Comparison of ENCODE assay signal across 9 mouse cellular contexts in genomic region chr11:103721468-103722039, GRCm38 (mm10). TPM values are rescaled to one million over a fixed set of nuclear protein-coding genes. Genes with fewer than 3 reads are reported as not detected.
DNase-seq lines count a peak whose midpoint lies in the region; ATAC-seq and TF ChIP-seq lines count a peak whose summit lies in the region.
"Had no signal": no experiment of that assay in that cellular context is flagged by ENCODE, and none has a peak within 500 bp of the region (broad histone marks: within the 10 kb centered on the region; RNA-seq: fewer than 3 reads in every experiment).

No protein-coding gene starts in this region.

- H3K27me3 ChIP-seq in heart, embryonic 16.5 days (ENCODE audit: control insufficient read depth, insufficient read depth, low read length): no peaks in the 10 kb centered on the region
- no peaks in the 10 kb centered on the region for H3K27me3 ChIP-seq in midbrain, embryonic 15.5 days (replicated peaks)

- no peak overlapping the region for H3K4me3 ChIP-seq in lung, adult 2 months (replicated peaks; ENCODE audit: extremely low read depth, low read depth, low read length)
- H3K4me3 ChIP-seq in heart, embryonic 16.5 days (ENCODE audit: low read length): peak overlapping the region; percentile 38
- H3K4me3 ChIP-seq in midbrain, embryonic 15.5 days: peak overlapping the region; percentile 22; the same call in 1 of the 2 replicates
- H3K4me3 ChIP-seq: erythroblast, embryonic 14.5 days had no signal

- DNase-seq in lung, adult 2 months: no peak
- no peak for DNase-seq in lung, adult 18-20 months
- peak; percentile 45 for DNase-seq in cerebellum, adult 8-10 months
- peak; percentile 33 to 70 for DNase-seq in kidney, postnatal 36 days
- no peak for DNase-seq in gastrocnemius, postnatal 25 days

- peak overlapping the region; percentile 57 for H3K9ac ChIP-seq in heart, embryonic 16.5 days (ENCODE audit: low read length)
- H3K9ac ChIP-seq in midbrain, embryonic 15.5 days: 0 out of 2 replicates have a peak overlapping the region, but pooled peaks have one; percentile 6

- ATAC-seq in heart, embryonic 16.5 days (replicated peaks; ENCODE audit: extremely low read depth, insufficient read depth, low FRiP score): no peak; the same call in 1 of the 2 replicates
- peak; percentile 71 for ATAC-seq in midbrain, embryonic 15.5 days (replicated peaks)
- ATAC-seq in erythroblast, adult 5-6 weeks (replicated peaks; ENCODE audit: low FRiP score, poor library complexity, severe bottlenecking): no peak

- TF ChIP-seq POLR2A in lung, adult 2 months (IDR thresholded peaks at IDR 0.05; ENCODE audit: borderline replicate concordance, extremely low read depth, low read depth, low read length): no peak

- TF ChIP-seq CTCF in lung, adult 2 months (IDR thresholded peaks at IDR 0.05; ENCODE audit: insufficient read depth, low read length): peak; percentile 45; the same call in 1 of the 2 replicates

- H3K4me1 ChIP-seq in lung, adult 2 months (ENCODE audit: control insufficient read depth, insufficient read depth, low read length): no peaks in the 10 kb centered on the region; the same call in 1 of the 2 replicates
- H3K4me1 ChIP-seq in heart, embryonic 16.5 days (ENCODE audit: control insufficient read depth, insufficient read depth, low read length): peaks cover 6% of the 10 kb centered on the region; the same call in 1 of the 2 replicates
- peaks cover 13% of the 10 kb centered on the region for H3K4me1 ChIP-seq in midbrain, embryonic 15.5 days

- no peaks in the 10 kb centered on the region for H3K9me3 ChIP-seq in heart, embryonic 16.5 days (replicated peaks; ENCODE audit: control insufficient read depth, low read length)
- H3K9me3 ChIP-seq in midbrain, embryonic 15.5 days: no peaks in the 10 kb centered on the region

- 26% methylated on average over 15 of the region's 15 CpGs for WGBS in lung, adult 2 months
- 17% methylated on average over 15 of the region's 15 CpGs for WGBS in heart, embryonic 16.5 days
- 16% methylated on average over 15 of the region's 15 CpGs for WGBS in midbrain, embryonic 15.5 days

- H3K4me2 ChIP-seq in heart, embryonic 16.5 days (ENCODE audit: low read depth, low read length): peak overlapping the region; percentile 71
- H3K4me2 ChIP-seq in midbrain, embryonic 15.5 days: peak overlapping the region; percentile 47

- no peaks in the 10 kb centered on the region for H3K36me3 ChIP-seq in heart, embryonic 16.5 days (ENCODE audit: control insufficient read depth, insufficient read depth)
- no peaks in the 10 kb centered on the region for H3K36me3 ChIP-seq in midbrain, embryonic 15.5 days (replicated peaks)

- H3K27ac ChIP-seq in heart, embryonic 16.5 days (ENCODE audit: low read length): no peak overlapping the region
- peak overlapping the region; percentile 75 for H3K27ac ChIP-seq in midbrain, embryonic 15.5 days

RNA-seq across cellular contexts. Expression of gene Gosr2, which starts 23.9 kb away (rescaled TPM):
- 60.4 and 78.2 TPM in 2 replicates for polyA plus RNA-seq in lung, adult 2 months (2012; rRNA removed)
- polyA plus RNA-seq in heart, embryonic 16.5 days (2015; fragmentation: Nextera tagmentation; extraction: Ambion mirVana): 61.5 and 62.0 TPM in 2 replicates
- polyA plus RNA-seq in midbrain, embryonic 15.5 days (2015; fragmentation: Nextera tagmentation; extraction: Ambion mirVana): 90.3 and 92.5 TPM in 2 replicates
- 10 to 100 TPM; 38.9 to 40.4 TPM for total RNA-seq in gastrocnemius, postnatal 25 days (2021)
- 8.8 and 11.7 TPM in 2 replicates for total RNA-seq in erythroblast, adult 5-6 weeks (2015; ENCODE audit: low replicate concordance)
- 11.2 and 17.0 TPM in 2 replicates for total RNA-seq in erythroblast, adult 5-6 weeks (2017; ENCODE audit: low replicate concordance)

RNA-seq across cellular contexts. Expression of gene Wnt9b, which starts 28.1 kb away (rescaled TPM):
- 0.02 and 0.12 TPM in 2 replicates for polyA plus RNA-seq in lung, adult 2 months (2012; rRNA removed)
- 0.27 and 0.41 TPM in 2 replicates for polyA plus RNA-seq in heart, embryonic 16.5 days (2015; fragmentation: Nextera tagmentation; extraction: Ambion mirVana)
- polyA plus RNA-seq in midbrain, embryonic 15.5 days (2015; fragmentation: Nextera tagmentation; extraction: Ambion mirVana): 0.95 and 1.3 TPM in 2 replicates
- total RNA-seq in gastrocnemius, postnatal 25 days (2021): under 1 TPM in 1 of 2 experiments, not detected in 1; 0.08 TPM
- total RNA-seq in erythroblast, adult 5-6 weeks (2015; ENCODE audit: low replicate concordance): not detected in 2 replicates
- not detected in 2 replicates for total RNA-seq in erythroblast, adult 5-6 weeks (2017; ENCODE audit: low replicate concordance)
- polyA plus RNA-seq: erythroblast, embryonic 14.5 days had no signal

RNA-seq across cellular contexts. Expression of gene Wnt3, which starts 52.4 kb away (rescaled TPM):
- 0.07 and 0.12 TPM in 2 replicates for polyA plus RNA-seq in lung, adult 2 months (2012; rRNA removed)
- not detected in 2 replicates for polyA plus RNA-seq in heart, embryonic 16.5 days (2015; fragmentation: Nextera tagmentation; extraction: Ambion mirVana)
- polyA plus RNA-seq in midbrain, embryonic 15.5 days (2015; fragmentation: Nextera tagmentation; extraction: Ambion mirVana): 13.1 and 14.8 TPM in 2 replicates
- not detected for total RNA-seq in gastrocnemius, postnatal 25 days (2021)
- not detected in 2 replicates for total RNA-seq in erythroblast, adult 5-6 weeks (2015; ENCODE audit: low replicate concordance)
- not detected in 2 replicates for total RNA-seq in erythroblast, adult 5-6 weeks (2017; ENCODE audit: low replicate concordance)
- polyA plus RNA-seq: erythroblast, embryonic 14.5 days had no signal

Comparison
In these comparisons a context has a peak if more than half of its experiments do, and no peak if none do; other contexts are left out.
1. DNase-seq: peak in cerebellum, adult 8-10 months (single experiment) and kidney, postnatal 36 days (2 of 2); none in lung, adult 2 months (single experiment), lung, adult 18-20 months (0 of 2) and gastrocnemius, postnatal 25 days (single experiment).
2. RNA of gene Wnt3, which starts 52.4 kb away (polyA plus RNA-seq): 13.1 to 14.8 TPM in midbrain, embryonic 15.5 days; 0.07 to 0.12 TPM in lung, adult 2 months and not detected in heart, embryonic 16.5 days; every median in the first group is over 10 times any median in the second.